Mouse (Mus musculus) brain, embryonic 18.5 days (tissue): ENCODE results near the gene Tubgcp6.

Source experiments
- DNase-seq: peaks from one replicate; pipeline ENCODE4 v3.0.0-alpha.2; 2012; ENCODE audit warnings: low read depth, low spot score

Tubgcp6 gene

DNA sequence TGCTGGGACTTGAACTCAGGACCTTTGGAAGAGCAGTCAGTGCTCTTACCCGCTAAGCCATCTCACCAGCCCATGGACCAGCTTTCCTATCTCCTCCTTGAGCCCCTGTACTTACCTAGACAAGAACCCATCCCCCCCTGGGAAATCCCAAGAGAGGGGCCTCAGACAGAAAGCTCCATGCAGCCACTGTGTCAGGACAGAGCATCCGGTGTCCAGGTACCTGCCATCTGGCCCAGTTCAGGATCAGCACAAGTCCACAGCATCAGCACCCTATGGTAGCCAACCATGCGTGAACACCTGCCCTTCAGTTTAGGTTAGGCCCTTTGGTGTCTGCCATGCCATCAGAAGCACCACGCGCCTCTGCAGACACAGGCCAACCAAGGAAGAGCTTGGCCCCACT lies 58.0 kb downstream of the Tubgcp6 start:
- DNase-seq = no peak

DNA sequence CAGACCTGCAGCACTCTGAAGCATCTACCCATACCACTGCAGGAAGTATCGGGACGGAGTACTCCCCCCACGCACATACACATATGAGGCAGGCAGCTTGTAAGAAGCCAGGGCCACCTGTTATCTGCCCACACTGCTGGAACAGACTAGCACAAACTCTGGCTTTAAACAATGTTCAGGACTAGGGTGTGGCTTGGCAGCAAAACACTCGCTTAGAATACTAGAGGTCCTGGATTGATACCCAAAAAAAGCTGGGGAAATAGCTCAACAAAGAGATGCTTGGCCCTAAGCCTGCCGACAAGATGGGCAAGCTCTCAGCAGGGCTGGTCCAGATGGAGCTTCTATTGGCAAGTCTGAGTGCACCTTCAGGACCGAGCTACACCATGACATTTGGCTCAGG lies 59.4 kb downstream of the Tubgcp6 start:
- no peak for DNase-seq

DNA sequence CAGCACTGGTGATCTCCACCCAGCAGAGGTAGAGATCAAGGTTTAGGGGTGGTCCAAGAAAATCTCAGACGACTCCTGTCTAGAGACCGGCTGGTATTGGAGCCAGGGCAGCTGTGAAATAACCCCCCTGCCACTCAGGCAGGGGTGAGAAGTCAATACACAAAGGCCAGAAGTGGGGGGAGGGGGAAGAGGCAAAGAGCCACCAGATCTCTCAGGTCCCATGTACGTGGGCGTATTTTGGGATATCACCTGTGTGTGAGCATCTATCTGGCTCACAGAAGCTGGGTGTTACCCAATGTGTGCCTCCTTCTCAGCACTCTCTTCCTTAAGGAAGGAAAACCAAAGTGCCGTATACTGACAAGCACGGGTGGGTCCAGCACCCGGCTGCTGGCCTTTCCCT lies 59.9 kb downstream of the Tubgcp6 start:
- DNase-seq = no peak

DNA sequence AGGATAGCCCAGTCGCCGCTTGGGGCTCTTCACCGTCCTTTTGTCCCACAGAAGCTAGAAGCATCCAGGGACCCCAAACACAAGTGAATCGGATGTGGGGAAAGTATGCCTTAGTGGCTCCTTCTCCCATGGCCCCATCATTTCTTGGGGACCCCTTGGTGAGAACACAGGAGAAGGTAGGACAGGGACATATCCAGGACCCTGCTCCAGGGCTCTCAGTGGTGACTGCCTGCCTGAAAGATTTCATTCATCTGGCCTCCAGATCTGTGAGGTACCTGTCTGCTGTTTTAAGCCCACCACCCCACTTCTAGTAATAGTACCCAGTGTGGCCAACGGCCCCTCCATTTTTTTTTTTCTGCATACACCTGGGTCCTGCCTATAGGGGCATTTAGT lies 60.4 kb downstream of the Tubgcp6 start:
- DNase-seq = no peak

DNA sequence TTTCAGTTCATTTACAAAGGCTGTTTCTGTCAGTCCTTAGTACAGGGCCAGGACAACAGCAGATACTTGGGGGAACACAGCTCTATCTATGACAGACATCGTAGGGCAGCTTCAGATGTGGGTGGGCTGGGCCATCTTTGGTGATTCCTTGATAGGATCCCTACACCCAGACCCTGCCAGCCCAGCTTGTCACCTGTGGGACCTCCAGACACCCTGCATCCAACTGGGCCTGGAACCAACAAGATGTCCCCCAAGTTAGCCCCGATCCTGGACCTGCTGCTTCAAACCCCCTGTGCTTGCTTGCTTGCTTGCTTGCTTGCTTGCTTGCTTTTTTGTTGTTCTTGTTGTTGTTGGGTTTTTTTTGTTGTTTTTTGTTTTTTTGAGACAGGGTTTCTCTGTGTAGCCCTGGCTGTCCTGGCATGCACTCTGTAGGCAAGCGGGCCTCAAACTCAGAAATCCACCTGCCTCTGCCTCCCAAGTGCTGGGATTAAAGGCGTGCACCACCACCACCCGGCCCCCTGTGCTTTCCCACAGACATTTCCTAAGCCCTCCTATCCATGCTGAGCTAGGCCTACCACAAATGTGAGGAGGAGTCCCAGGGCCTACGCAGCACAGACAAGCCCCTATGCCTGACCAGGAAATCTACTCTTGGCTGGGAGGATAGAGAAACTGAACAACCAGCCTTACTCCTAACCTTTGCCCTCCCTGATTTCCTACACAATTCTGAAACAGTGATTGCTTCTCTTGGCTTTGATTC lies 61.0 kb downstream of the Tubgcp6 start:
- no peak for DNase-seq

DNA sequence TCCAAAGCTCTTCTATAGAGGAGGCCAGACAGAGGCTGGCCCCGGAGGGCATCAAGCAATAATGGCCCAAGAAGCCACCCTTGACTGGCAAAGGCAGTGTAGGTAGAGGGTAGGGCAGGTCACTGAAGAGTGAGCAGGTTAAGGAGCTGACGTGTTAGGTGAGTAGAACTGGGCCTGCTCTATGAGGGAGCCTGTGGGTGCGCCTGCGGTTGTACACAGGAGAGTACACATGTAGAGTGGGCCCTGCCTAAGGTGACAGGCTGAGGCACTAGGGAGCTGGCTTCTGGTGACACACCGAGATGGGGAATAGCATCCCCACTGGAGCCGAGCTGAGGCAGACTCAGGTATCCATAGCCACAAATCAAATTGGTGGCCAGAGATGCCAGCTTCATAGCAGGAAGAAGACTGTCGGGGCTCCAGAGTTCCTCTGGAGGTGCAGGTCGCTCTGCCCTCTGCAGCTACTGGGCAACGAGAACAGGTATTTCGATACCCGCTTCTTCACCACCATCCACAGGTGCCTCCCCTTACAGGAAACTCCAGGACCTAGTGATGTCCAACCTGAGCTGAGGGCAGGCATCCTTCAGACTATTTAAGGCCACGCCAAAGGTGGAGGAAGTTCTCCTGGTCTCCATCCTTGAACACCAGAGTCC lies 62.0 kb downstream of the Tubgcp6 start:
- DNase-seq = no peak

DNA sequence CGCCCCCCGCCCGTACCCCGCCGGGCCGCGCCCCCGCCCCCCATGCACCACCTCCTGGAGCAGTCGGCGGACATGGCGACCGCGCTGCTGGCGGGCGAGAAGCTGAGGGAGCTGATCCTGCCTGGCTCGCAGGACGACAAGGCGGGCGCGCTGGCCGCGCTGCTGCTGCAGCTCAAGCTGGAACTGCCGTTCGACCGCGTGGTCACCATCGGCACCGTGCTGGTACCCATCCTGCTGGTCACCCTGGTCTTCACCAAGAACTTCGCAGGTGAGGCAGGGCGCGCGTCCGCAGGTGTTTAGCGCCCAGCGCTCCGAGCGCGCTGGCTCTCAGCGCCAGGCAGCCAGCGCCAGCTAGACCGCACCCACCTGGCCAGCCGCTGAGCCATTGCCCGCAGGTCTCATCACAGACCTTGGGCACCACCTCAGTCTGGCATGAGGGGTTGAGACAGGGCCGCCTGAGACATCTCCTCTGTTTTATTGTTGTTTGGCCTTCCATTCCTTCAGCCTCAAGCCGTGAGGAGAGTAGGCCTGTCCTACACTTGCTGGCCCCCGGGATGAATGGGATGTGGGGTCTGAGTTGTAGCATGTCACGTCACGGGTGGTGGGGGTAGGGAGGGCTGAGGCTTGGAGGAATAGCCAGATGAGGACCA lies 62.8 kb downstream of the Tubgcp6 start:
- no peak for DNase-seq

DNA sequence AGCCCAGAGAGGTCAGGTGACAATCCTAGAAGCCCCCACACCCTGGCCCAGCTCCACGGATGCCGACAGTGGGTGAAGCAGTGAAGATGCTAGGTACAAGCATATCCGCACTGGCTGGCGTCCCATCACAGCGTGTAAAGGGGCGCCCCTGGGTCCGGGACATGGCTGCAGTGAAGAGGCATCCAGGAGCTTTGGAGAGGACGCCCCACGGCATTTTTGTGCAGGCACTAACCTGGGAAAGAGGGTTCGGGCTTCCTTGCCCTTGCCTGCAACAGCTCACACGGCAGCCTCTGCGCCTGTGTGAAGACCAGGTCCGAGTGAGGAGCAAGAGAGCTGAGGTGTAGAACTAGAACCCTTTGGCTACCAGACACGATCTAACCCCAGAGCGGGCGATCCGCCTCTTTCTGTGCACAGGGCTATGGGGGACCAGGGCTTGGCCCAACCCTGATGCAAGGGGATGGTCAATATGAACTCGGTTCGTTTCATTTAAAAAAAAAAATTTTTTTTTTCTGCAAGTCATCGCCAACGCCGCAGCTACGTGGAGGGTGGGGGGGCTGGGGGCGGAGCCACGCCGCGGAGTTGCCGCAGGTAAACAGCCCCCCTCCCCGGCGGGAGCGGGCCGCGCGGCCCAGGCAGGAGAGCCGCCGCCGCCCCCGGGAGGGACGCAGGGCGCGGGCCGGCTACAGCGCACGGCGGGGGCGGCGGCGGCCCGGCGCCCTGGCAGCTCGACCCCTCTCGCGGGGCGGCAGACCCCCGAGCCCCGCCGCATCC lies 63.6 kb downstream of the Tubgcp6 start, which contains the start of gene Panx2:
Gene Panx2, plus strand, starts transcription at position 574 of the 771 bp plus-strand sequence.
- no peak for DNase-seq

DNA sequence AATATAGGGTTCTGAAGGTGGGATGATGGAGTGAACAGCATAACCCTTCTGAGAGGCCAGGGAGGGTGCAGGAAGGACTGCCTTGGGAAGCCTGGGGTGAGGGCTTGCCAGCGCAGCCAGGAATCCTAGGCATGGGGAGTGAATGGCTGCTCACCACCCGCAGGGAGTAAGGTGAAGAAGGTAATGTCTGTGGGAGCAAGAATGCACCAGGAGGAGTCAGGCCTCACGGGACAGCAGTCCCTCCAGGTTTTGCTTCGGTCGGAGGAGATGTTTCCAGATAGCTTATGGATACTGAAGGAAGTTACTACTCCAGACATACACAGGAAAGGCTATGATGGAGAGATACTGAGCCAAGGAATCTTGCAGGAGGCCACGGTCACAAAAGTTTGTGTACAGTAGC lies 64.2 kb downstream of the Tubgcp6 start:
- DNase-seq = no peak

DNA sequence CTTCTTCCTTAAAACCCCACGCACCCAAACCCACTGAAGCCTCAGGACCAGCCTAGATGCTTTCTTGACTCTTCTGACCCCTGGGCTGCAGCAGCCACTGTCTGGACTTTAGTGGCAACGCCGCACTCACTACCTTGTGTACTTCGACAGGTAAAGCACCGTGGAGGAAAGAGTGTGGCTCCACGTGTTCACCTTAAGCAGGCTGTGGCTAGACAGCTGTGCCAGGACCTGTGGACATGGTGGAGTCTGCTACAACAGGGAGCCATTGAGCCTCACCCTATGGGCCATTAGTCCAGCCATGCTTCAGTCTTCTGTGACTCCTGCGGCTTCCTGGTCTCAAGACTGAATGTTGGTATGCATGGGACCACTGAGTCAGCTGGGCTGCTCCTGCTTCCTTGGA lies 68.2 kb downstream of the Tubgcp6 start:
- no peak for DNase-seq
